Mouse (Mus musculus): ENCODE measurements around the gene Lrrc74b.

DNA sequence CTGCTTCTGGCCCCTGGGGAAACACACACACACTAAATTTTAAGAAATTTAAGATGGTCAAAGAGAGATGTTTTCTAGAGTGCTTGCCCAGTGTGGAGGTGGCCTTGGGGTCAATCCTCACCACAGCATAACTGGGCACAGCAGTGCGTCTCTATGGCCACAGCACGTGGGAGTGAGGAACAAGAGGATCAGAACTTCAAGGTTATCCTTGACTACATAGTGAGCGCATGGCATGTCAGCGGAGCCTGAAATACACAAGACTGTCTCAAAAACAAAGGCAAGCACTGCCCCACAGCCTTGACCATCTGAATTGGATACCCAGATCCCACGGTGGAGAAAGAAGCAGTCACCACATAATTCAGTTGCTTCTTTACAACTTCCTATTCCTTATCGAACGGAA is 23.5 kb upstream of the Lrrc74b start:
- TF ChIP-seq CTCF (IDR thresholded peaks at IDR 0.05; ENCODE audit: control insufficient read depth, insufficient read depth, insufficient replicate concordance, low read depth, low read length) (no peak), POLR2A (IDR thresholded peaks at IDR 0.05; ENCODE audit: control insufficient read depth, low read depth, low read length) (no peak)
